Mouse (Mus musculus): ENCODE measurements at regions not wholly inside any gene's neighbourhood (a gene's known extent, or its start where the extent isn't known, plus 50 kb on each side); places are given as distances from the start of the nearest gene placed in this dataset.

- no peak for DNase-seq (ENCODE audit: low read depth, low spot score)
Measured at GRCm38 (mm10) chr12:110215311-110215710, 63.6 kb upstream of the Dio3 start.

GRCm38 (mm10) chr12:110219750-110220149 lies 59.1 kb upstream of the Dio3 start:
- no peak for DNase-seq (ENCODE audit: low read depth, low spot score)

- DNase-seq (ENCODE audit: low read depth, low spot score) = no peak
Measured at GRCm38 (mm10) chr12:110220516-110220915, 58.4 kb upstream of the Dio3 start.

GRCm38 (mm10) chr12:110221184-110221583 lies 57.7 kb upstream of the Dio3 start:
- DNase-seq (ENCODE audit: low read depth, low spot score) = no peak

DNA sequence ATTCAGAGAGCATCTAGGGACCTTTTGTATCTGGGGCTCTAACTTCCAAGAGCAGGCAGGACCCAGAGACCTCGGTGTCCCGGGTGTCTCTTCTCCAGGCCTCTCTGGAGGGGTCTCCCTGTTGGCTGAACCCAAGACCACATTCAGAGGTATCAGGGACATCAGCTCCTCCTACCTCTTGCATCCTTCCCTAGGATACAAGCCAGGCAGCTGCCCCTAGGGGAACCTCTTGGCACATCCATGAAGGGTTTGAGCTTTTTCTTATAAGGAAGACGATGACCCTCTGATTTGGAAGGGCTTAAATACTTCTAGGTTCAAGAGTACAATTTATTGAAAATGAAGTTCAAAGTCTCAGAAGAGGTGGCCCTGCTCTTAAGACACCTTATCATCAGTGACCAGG lies 57.2 kb upstream of the Dio3 start:
- no peak for DNase-seq (ENCODE audit: low read depth, low spot score)

- no peak for DNase-seq (ENCODE audit: low read depth, low spot score)
Measured at GRCm38 (mm10) chr12:110224250-110224649, 54.6 kb upstream of the Dio3 start.

GRCm38 (mm10) chr12:110228011-110228411 lies 50.9 kb upstream of the Dio3 start:
- no peak for DNase-seq (ENCODE audit: low read depth, low spot score)
